Mouse (Mus musculus) hindbrain, postnatal 0 days (tissue): Measurements from ENCODE around the gene Auts2. TPM values are rescaled to one million over a fixed set of nuclear protein-coding genes. Genes with fewer than 3 reads are reported as not detected.

Experiments used
- ATAC-seq: fragments of 200-750 bp; cut with Nextera tagmentation; 2 replicates; pipeline ENCODE4 v1.8.0; 2017; ENCODE audit warnings: mild to moderate bottlenecking, moderate TSS enrichment, moderate library complexity
- DNase-seq: peaks from one replicate; pipeline ENCODE4 v3.0.0-alpha.2; 2015; ENCODE audit warnings: low spot score
- H3K27ac ChIP-seq: fragments of 300-500 bp; sonication (generic); 2 replicates; pipeline ENCODE4 v1.5.1; 2014; ENCODE audit warnings: mild to moderate bottlenecking
- H3K27me3 ChIP-seq: fragments of 300-500 bp; sonication (generic); 2 replicates; pipeline ENCODE4 v1.6.1; 2014; ENCODE audit warnings: low read length, mixed read lengths; ENCODE audit not compliant: insufficient read depth
- H3K36me3 ChIP-seq: fragments of 300-500 bp; sonication (generic); 2 replicates; pipeline ENCODE4 v1.6.1; 2014; ENCODE audit warnings: low read length, mixed read lengths; ENCODE audit not compliant: insufficient read depth
- H3K4me1 ChIP-seq: fragments of 300-500 bp; sonication (generic); 2 replicates; pipeline ENCODE4 v1.6.1; 2014; ENCODE audit warnings: antibody characterized with exemption, low read length, mixed read lengths; ENCODE audit not compliant: insufficient read depth
- H3K4me2 ChIP-seq: fragments of 300-500 bp; sonication (generic); 2 replicates; pipeline ENCODE4 v1.6.1; 2014; ENCODE audit warnings: low read depth, mild to moderate bottlenecking, low read length, moderate library complexity, mixed read lengths
- H3K4me3 ChIP-seq: fragments of 300-500 bp; sonication (generic); 2 replicates; pipeline ENCODE4 v1.5.1; 2014; ENCODE audit warnings: low read length
- H3K9ac ChIP-seq: fragments of 300-500 bp; sonication (generic); replicated peaks from 2 replicates; pipeline ENCODE4 v1.6.1; 2014; ENCODE audit warnings: mild to moderate bottlenecking, low read length, moderate library complexity, mixed read lengths
- H3K9me3 ChIP-seq: fragments of 300-500 bp; sonication (generic); 2 replicates; pipeline ENCODE4 v1.6.1; 2016; ENCODE audit warnings: low read length, mixed read lengths
- CTCF ChIP-seq: IDR thresholded peaks from 2 replicates; pipeline ENCODE4 v1.5.1; 2016; ENCODE audit warnings: antibody characterized with exemption, control low read depth, low read depth
- WGBS: fragments of 180-500 bp; shearing (Covaris S2); extraction: QIAGEN DNeasy Blood & Tissue Kit; methylation state at CpG from one replicate; pipeline ENCODE4 v1.1.7; 2014; 5-methylcytosine and 5-hydroxymethylcytosine counted together
- polyA plus RNA-seq: library from polyadenylated mRNA; unstranded; fragments of >200 nt; fragmentation: Nextera tagmentation; extraction: Ambion mirVana; gene quantifications from 2 replicates; pipeline ENCODE4 v1.2.1, GENCODE M21; 2015
- total RNA-seq: library from RNA; depleted of rRNA; stranded (reverse); fragments of >200 nt; gene quantifications from 2 replicates; pipeline ENCODE4 v1.2.3, GENCODE M21; 2014

Auts2 gene
- total and polyA plus RNA-seq, 2 experiments from 2014 or later: 39.3 to 54.9 TPM

DNA sequence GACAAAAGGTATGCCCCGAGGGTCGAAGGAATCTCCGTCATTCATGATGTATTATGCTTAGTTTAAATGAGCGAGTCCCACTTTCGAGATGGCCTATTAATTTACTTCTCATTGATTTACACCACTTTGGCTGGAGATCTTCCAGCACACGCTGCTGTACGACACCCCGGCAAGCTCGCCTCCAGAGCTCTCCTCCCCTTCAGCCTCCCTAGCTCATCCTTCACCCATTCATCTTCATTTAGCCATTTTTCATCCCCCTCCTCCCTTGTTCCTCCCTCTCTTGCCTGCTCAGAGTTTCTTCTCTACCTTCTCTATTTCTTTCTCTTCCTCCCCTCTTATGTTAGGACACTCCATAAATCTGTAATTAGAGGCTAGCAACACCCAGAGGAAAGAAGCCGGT lies 638.7 kb downstream of the Auts2 start:
- Histone ChIP-seq H3K9ac (no peak overlapping the region), H3K36me3 (no peaks in the 10 kb centered on the region), H3K9me3 (no peaks in the 10 kb centered on the region), H3K27ac (no peak overlapping the region), H3K4me1 (no peaks in the 10 kb centered on the region), H3K4me3 (no peak overlapping the region), H3K27me3 (no peaks in the 10 kb centered on the region), H3K4me2 (no peak overlapping the region)
- DNase-seq: no peak
- WGBS: 72% methylated on average over 10 of the region's 10 CpGs
- no peak for TF ChIP-seq CTCF
- ATAC-seq: no peak

DNA sequence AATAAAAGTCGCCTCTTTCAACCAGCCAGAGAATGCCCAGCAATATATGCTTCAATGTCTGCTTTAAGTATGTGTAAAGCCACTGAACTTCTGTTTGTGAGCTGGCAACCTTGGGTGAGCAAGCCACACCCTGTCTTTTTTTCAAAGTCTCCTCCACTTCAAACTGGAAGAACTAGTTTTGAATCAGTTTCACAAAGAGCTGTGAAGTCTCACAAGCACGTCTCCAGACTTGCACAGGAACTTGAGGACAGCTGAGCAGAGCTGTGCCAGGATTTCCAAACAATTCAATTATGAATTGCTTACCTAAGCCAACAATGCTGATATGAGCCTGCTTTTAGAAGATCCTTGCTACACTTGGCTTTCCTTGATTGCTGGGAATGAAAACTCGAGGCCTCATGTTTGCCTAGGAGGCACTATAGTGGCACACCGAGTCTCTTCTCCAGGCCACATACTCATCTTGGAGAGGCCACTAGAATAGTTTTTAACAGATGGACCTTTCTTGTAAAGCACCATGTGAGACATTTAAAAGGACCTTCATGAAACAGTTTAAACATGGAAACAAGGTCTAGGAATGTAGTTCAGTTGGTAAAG lies 645.0 kb downstream of the Auts2 start:
- no peaks in the 10 kb centered on the region for H3K27me3 ChIP-seq
- no peaks in the 10 kb centered on the region for H3K36me3 ChIP-seq
- no peak for TF ChIP-seq CTCF
- WGBS: 73% methylated on average over 4 of the region's 4 CpGs
- H3K9ac ChIP-seq: no peak overlapping the region
- no peak overlapping the region for H3K27ac ChIP-seq
- no peak overlapping the region for H3K4me2 ChIP-seq
- no peaks in the 10 kb centered on the region for H3K4me1 ChIP-seq
- H3K9me3 ChIP-seq: no peaks in the 10 kb centered on the region
- no peak for DNase-seq
- ATAC-seq: no peak
- H3K4me3 ChIP-seq: no peak overlapping the region

DNA sequence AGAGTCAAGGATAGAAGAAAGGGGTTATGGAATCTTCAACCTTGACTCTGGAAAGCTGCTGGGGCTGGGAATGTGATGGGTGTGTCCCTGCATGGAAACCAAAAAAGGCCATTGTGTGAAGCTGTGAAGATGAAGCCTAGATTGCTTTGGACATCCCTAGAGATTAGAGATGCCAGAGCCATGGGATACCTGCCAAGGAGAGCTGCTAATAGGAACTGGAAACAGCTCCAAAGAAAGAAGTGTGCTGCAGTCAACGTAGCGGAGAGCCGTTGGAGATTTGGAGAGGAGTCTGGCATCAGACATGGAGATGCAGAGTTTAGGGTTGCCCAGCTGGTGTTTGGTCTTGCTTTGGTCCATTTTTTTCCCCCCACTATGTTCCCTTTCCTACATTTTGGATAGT lies 656.5 kb downstream of the Auts2 start:
- Histone ChIP-seq H3K27me3 (no peaks in the 10 kb centered on the region), H3K9me3 (no peaks in the 10 kb centered on the region), H3K36me3 (no peaks in the 10 kb centered on the region), H3K4me2 (no peak overlapping the region), H3K9ac (no peak overlapping the region), H3K4me1 (no peaks in the 10 kb centered on the region), H3K27ac (no peak overlapping the region), H3K4me3 (no peak overlapping the region)
- WGBS: 40% methylated on average over 3 of the region's 3 CpGs
- DNase-seq (no peak), ATAC-seq (no peak)
- TF ChIP-seq CTCF: no peak

DNA sequence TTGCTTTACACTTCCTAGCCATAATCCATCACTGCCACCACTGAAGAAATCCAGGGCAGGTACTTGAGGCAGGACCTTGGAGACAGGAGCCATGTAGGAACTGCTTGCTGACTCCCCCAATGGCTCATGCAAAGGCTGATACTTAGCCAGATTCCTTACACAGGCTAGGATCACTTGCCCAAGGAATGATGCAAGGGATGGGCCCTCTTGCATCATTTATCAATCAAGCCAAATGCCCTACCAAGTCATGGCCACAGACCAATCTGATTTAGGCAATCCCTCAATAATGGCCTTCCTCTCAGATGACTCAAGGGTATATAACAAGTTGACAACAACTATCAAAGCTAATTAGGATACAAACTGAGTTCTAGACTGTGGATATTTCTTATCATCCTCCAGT lies 666.6 kb downstream of the Auts2 start:
- no peak overlapping the region for H3K4me2 ChIP-seq
- H3K9ac ChIP-seq: no peak overlapping the region
- H3K9me3 ChIP-seq: no peaks in the 10 kb centered on the region
- no peak overlapping the region for H3K27ac ChIP-seq
- H3K27me3 ChIP-seq: no peaks in the 10 kb centered on the region
- H3K4me3 ChIP-seq: no peak overlapping the region
- DNase-seq: no peak
- H3K4me1 ChIP-seq: no peaks in the 10 kb centered on the region
- no peak for TF ChIP-seq CTCF
- no peak for ATAC-seq
- no peaks in the 10 kb centered on the region for H3K36me3 ChIP-seq

DNA sequence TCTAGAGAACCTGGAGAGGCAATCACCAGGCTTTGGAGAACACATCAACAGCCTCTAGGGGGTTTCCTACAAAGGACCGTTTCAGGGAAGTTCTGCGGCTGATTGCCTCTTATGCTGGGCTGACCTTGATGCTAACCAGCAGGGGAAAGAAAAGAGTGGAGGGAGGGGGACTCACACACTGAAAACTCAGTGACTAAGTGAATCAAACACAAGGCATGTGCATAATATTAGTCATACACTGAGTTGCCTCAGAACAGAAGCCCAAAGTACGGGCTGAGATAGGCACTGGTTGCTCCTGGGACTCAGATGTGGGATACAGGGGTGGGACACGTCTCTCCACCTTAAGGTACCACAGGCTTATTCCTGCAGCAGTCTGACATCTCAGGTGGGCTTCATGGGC lies 667.2 kb downstream of the Auts2 start:
- Histone ChIP-seq H3K9ac (no peak overlapping the region), H3K27me3 (no peaks in the 10 kb centered on the region), H3K9me3 (no peaks in the 10 kb centered on the region), H3K27ac (no peak overlapping the region), H3K4me1 (no peaks in the 10 kb centered on the region), H3K4me2 (no peak overlapping the region), H3K36me3 (no peaks in the 10 kb centered on the region), H3K4me3 (no peak overlapping the region)
- TF ChIP-seq CTCF: no peak
- ATAC-seq (no peak), DNase-seq (no peak)
- 80% methylated on average over 4 of the region's 4 CpGs for WGBS

DNA sequence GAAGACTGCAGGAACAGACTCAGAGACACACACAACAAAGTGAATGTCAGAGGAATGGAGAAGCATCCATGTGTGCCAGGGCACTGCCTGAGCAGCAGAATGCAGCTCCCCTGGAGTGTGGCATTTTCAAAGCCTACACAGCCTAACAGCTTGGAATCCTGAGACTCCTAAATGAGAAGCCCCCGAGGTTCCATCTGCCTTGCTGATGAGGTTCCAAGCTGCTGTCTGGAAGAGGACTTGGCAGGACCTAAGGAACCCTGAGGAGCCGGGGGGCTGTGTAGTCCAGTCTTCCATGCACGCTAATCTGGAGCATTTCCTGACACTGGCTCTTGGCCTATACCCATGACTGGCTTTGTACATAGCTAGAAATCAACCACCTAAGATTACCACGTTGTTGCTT lies 670.0 kb downstream of the Auts2 start:
- 48% methylated on average over 4 of the region's 4 CpGs for WGBS
- Histone ChIP-seq H3K9me3 (no peaks in the 10 kb centered on the region), H3K4me2 (no peak overlapping the region), H3K9ac (no peak overlapping the region), H3K27ac (no peak overlapping the region), H3K36me3 (no peaks in the 10 kb centered on the region), H3K4me3 (no peak overlapping the region), H3K4me1 (no peaks in the 10 kb centered on the region; the same call in 1 of the 2 replicates), H3K27me3 (no peaks in the 10 kb centered on the region)
- DNase-seq (peak; percentile 64), ATAC-seq (peak; percentile 55)
- TF ChIP-seq CTCF: no peak

DNA sequence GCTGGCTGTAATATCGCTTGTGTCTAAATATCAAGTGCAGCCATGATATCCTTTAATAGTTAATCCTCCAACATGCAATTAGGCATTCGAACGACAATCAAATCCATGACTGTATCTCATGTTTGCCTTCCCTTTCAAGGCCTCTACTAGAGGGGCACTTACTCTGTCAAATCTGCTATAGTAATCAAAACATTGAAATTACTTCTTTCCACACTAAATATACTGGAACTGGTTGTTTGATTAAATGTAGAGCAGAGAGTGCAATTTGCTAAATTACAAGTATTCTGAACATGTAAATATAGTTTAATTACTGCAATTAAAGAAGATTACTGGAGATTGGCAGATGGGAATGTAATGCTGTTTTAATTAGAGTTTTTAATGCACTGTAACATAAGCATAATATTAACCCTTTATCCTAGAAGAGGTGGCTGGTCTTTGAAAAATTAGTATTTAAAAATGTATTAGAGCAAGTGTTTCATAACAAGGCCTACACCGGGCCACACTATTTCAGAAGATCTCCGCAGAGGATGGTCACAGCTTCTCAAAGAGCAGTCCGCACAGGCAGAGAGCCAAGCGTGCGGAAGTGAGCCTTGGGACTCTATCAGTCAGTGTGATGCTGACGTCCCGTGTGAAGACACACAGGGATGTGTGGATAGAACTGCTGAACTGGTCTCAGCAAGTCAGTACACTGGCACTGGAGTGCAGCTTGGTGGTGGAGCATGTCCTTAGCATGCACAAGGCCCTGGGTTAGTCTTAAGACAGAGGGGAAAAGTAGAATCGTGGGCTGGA lies 673.2 kb downstream of the Auts2 start:
- H3K9me3 ChIP-seq: no peaks in the 10 kb centered on the region

More for the DNA sequence above, 673.2 kb downstream of the Auts2 start:
- Histone ChIP-seq H3K4me3 (no peak overlapping the region), H3K9ac (no peak overlapping the region), H3K27me3 (no peaks in the 10 kb centered on the region), H3K4me2 (no peak overlapping the region), H3K4me1 (no peaks in the 10 kb centered on the region; the same call in 1 of the 2 replicates), H3K36me3 (no peaks in the 10 kb centered on the region), H3K27ac (no peak overlapping the region)
- WGBS: 75% methylated on average over 11 of the region's 11 CpGs
- no peak for TF ChIP-seq CTCF
- ATAC-seq (no peak), DNase-seq (no peak)
